Mouse (Mus musculus): Measurements from ENCODE around the gene Cfd. TPM values are rescaled to one million over a fixed set of nuclear protein-coding genes. Genes with fewer than 3 reads are reported as not detected.

Cfd gene
- total and polyA plus RNA-seq, 3 experiments = 22.9 to 490 (median 98.7) TPM

DNA sequence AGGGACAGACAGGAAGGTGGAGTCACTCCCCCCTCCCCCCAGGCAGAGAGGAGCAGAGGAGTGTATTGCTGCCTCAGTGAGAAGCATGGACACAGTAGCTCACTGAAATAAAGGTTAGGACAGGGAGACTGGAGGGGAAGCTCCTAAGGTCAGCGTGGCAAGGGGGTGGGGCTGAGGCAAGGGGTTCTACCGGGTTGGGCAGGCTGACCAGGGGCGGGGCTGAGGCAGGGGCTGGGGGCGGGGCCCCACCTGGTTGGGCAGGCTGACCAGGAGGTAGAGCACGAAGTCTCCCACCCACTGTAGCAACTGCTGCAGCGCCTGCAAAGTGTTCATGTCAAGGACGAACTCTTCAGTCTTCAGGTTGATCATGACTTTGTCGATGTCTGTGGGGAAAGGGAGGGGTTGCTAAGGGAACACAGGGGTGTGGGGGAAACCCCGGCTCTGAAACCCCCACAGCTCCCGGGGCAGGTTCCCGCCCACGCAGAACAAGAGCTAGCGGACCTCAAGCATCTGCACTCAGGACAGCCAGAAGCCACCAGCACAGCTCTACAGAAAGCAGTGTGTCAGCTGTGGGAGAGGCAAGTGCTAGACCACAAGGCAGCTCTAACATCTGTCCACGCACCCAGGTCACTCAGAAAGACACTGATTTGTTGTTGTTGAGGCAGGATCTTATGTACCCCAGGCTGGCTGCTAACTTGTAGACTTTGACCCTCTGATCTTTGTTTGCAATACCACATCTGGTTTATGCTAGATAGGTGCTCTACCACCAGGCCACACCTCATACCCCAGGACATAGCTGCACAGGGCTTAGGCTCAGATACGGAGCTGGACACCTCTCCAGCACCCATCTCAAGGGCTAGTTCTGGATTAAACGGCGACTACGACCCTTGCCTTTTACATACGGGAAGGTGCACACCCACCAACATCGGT is 6.9 kb downstream of the Cfd start:
- Histone ChIP-seq H3K36me3 (ENCODE audit: control insufficient read depth, insufficient read depth, low read length) (no peaks in the 10 kb centered on the region), H3K4me1 (ENCODE audit: control insufficient read depth, insufficient read depth, low read length) (no peaks in the 10 kb centered on the region), H3K27ac (no peak overlapping the region), H3K4me3 (no peak overlapping the region), H3K79me2 (replicated peaks; ENCODE audit: control insufficient read depth, insufficient read depth, low read length) (no peaks in the 10 kb centered on the region), H3K27me3 (ENCODE audit: control insufficient read depth, insufficient read depth, low read length) (no peaks in the 10 kb centered on the region), H3K9ac (ENCODE audit: low read depth, low read length) (no peak overlapping the region)
- WGBS = 67% methylated on average over 20 of the region's 20 CpGs
- intact Hi-C loops (cut with DNase I) = no loop called here
- DNase-seq = no peak
- TF ChIP-seq EP300 (IDR thresholded peaks at IDR 0.05; ENCODE audit: insufficient read depth, low read depth, low read length) = no peak
- no peak for TF ChIP-seq POLR2A (IDR thresholded peaks at IDR 0.05; ENCODE audit: insufficient read depth, low read depth, low read length)
- no peak for TF ChIP-seq CTCF (IDR thresholded peaks at IDR 0.05)

GRCm38 (mm10) chr10:79900951-79901410 is 10.3 kb downstream of the Cfd start:
- WGBS = 68% methylated on average over 2 of the region's 2 CpGs
- H3K36me3 ChIP-seq (ENCODE audit: control insufficient read depth, insufficient read depth, low read length) = no peaks in the 10 kb centered on the region
- no peak for DNase-seq
- no peaks in the 10 kb centered on the region for H3K27me3 ChIP-seq (ENCODE audit: control insufficient read depth, insufficient read depth, low read length)
- H3K4me1 ChIP-seq (ENCODE audit: control insufficient read depth, insufficient read depth, low read length) = no peaks in the 10 kb centered on the region
- no peaks in the 10 kb centered on the region for H3K79me2 ChIP-seq (replicated peaks; ENCODE audit: control insufficient read depth, insufficient read depth, low read length)
- H3K27ac ChIP-seq = no peak overlapping the region
- TF ChIP-seq CTCF (IDR thresholded peaks at IDR 0.05) (peak; percentile 35), EP300 (IDR thresholded peaks at IDR 0.05; ENCODE audit: insufficient read depth, low read depth, low read length) (no peak)
- no peak overlapping the region for H3K4me3 ChIP-seq
- H3K9ac ChIP-seq (ENCODE audit: low read depth, low read length) = no peak overlapping the region
- intact Hi-C loops (cut with DNase I) = no loop called here

DNA sequence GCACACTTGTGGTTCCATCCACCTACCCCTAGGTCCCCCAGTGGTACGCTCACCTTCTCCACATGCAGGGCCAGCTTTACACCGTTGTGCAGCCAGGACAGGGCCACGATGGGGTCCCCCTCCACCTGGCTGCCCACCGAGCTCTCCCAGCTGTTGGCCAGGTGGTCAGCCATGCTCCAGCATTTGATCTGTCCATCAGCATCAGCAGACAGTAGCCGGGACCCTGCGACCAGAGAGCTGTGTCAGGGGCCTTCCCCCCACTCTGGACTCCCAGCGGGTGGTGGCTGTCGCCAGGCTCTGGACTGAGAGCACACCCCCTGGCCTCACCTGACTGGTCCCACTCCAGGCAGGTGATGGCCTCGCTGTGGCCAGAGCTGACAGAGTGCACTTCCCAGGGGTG is 16.1 kb downstream of the Cfd start:
- DNase-seq = no peak
- intact Hi-C loops (cut with DNase I) = loop anchor here (2.0 kb wide), 1 partner anchor 16 kb away; no protein-coding TSS in a partner anchor
- Histone ChIP-seq H3K79me2 (replicated peaks; ENCODE audit: control insufficient read depth, insufficient read depth, low read length) (no peaks in the 10 kb centered on the region), H3K27ac (no peak overlapping the region), H3K27me3 (ENCODE audit: control insufficient read depth, insufficient read depth, low read length) (no peaks in the 10 kb centered on the region), H3K4me1 (ENCODE audit: control insufficient read depth, insufficient read depth, low read length) (peaks cover 4% of the 10 kb centered on the region), H3K36me3 (ENCODE audit: control insufficient read depth, insufficient read depth, low read length) (no peaks in the 10 kb centered on the region), H3K9ac (ENCODE audit: low read depth, low read length) (no peak overlapping the region), H3K4me3 (no peak overlapping the region)
- TF ChIP-seq POLR2A (IDR thresholded peaks at IDR 0.05; ENCODE audit: insufficient read depth, low read depth, low read length) = no peak
- TF ChIP-seq EP300 (IDR thresholded peaks at IDR 0.05; ENCODE audit: insufficient read depth, low read depth, low read length) = no peak
- TF ChIP-seq CTCF (IDR thresholded peaks at IDR 0.05) = no peak
- 92% methylated on average over 9 of the region's 9 CpGs for WGBS

DNA sequence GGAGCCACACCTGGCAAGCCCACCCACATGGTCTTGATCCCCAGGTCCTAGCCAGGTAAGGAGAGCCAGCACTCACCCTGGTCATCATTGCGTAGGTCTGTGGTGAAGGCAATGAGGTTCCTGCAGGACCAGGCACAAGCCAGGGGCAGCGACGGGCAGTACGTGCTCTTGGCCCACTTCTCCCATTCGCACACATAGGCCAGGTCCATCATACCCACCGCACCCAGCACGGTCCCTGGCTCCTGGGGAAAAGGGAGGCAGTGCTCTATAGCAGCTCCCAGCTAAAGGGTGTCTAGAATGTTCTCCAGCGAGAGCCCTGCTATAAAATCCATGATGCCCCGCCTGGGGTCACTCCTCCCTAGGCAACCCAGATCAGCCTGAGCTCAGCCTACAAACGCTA is 16.8 kb downstream of the Cfd start:
- no peak for DNase-seq
- TF ChIP-seq EP300 (IDR thresholded peaks at IDR 0.05; ENCODE audit: insufficient read depth, low read depth, low read length) (no peak), CTCF (IDR thresholded peaks at IDR 0.05) (no peak), POLR2A (IDR thresholded peaks at IDR 0.05; ENCODE audit: insufficient read depth, low read depth, low read length) (no peak)
- intact Hi-C loops (cut with DNase I) = loop anchor here (2.0 kb wide), 1 partner anchor 15 kb away; no protein-coding TSS in a partner anchor
- Histone ChIP-seq H3K4me1 (ENCODE audit: control insufficient read depth, insufficient read depth, low read length) (peaks cover 4% of the 10 kb centered on the region), H3K27ac (no peak overlapping the region), H3K27me3 (ENCODE audit: control insufficient read depth, insufficient read depth, low read length) (no peaks in the 10 kb centered on the region), H3K9ac (ENCODE audit: low read depth, low read length) (no peak overlapping the region), H3K36me3 (ENCODE audit: control insufficient read depth, insufficient read depth, low read length) (no peaks in the 10 kb centered on the region), H3K79me2 (replicated peaks; ENCODE audit: control insufficient read depth, insufficient read depth, low read length) (no peaks in the 10 kb centered on the region), H3K4me3 (no peak overlapping the region)
- 94% methylated on average over 10 of the region's 10 CpGs for WGBS

- Histone ChIP-seq H3K79me2 (replicated peaks; ENCODE audit: control insufficient read depth, insufficient read depth, low read length) (no peaks in the 10 kb centered on the region), H3K27me3 (ENCODE audit: control insufficient read depth, insufficient read depth, low read length) (no peaks in the 10 kb centered on the region), H3K4me3 (peak within 1 kb of the TSS; percentile 97), H3K36me3 (ENCODE audit: control insufficient read depth, insufficient read depth, low read length) (no peaks in the 10 kb centered on the region), H3K4me1 (ENCODE audit: control insufficient read depth, insufficient read depth, low read length) (peaks cover 4% of the 10 kb centered on the region), H3K27ac (peak within 1 kb of the TSS; percentile 100), H3K9ac (ENCODE audit: low read depth, low read length) (peak within 1 kb of the TSS; percentile 97)
- WGBS = 2% methylated on average over 52 of the region's 52 CpGs
- peak; percentile 97 for DNase-seq
- no peak for TF ChIP-seq EP300 (IDR thresholded peaks at IDR 0.05; ENCODE audit: insufficient read depth, low read depth, low read length)
- no peak for TF ChIP-seq POLR2A (IDR thresholded peaks at IDR 0.05; ENCODE audit: insufficient read depth, low read depth, low read length)
- TF ChIP-seq CTCF (IDR thresholded peaks at IDR 0.05) = no peak
- intact Hi-C loops (cut with DNase I) = no loop called here
These were observed 17.8 kb downstream of the Cfd start, which contains the start of gene Med16 for GRCm38 (mm10) chr10:79908167-79909091. TSS of gene Med16 (minus strand) at chr10:79908923.

All from heart, adult 2 months (tissue).